Mouse (Mus musculus): ENCODE data around the gene Cdk19.
A peak's percentile ranks its signal among the peaks of the same experiment; 100 is the strongest.

Cdk19 gene

DNA sequence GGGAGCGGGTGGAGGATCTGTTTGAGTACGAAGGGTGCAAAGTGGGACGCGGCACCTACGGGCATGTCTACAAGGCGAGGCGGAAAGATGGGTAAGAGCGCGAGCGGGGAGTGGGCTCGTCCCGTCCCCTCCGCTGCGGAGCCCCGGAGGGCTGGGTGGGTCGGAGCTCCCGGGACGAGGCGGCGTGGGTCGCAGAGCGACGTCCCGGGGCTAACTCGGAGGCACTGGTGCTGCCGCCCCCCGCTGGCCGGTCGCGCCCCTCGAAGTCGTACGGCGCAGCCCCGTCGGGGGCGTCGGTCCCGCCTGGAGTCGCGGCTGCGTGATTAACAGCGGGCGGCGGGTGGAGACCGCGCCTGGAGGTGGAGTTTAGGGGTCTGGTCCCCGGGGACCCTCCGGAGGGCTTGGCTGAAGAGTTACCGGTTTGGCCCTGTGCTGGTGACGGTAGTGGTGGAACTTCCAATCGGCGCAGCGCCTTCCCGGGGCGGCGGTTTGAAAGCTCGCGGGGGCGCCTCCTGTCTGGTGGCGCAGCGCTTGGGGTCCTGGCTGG lies 10.3 kb downstream of the Cdk19 start:
- no peak for DNase-seq (ENCODE audit: low read depth)

DNA sequence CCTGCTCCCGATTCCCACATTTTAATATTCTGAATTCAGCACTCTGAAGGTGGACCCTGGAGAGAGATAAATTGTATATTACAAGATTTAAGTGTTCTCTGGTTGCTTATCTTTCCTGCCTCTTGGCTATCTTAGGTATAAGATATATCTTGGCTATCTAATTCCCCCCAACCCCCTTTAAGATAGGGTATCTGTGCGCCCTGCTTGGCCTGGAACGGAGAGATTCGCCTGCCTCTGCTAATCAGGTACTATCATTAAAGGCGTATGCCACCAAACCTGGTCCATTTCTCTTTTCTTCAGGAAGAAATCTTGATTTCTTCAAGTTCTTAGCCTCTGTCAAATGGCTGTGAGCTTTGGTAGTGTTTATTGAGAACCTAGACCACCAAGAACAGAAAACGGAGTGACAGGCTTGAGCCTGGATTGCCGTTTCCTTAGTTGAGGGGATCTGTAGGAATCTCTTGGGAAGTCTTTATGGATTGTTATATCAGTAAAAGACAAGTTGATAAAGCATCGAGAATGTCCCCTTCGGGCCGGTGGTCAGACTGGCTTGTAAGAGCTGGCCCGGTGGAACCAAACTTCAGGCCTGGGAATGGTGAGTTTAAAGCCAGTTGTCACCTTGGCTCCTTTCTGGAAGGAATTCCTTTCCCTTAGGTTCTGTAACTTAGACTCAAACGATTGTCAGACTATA lies 11.0 kb downstream of the Cdk19 start:
- no peak for DNase-seq (ENCODE audit: low read depth)

DNA sequence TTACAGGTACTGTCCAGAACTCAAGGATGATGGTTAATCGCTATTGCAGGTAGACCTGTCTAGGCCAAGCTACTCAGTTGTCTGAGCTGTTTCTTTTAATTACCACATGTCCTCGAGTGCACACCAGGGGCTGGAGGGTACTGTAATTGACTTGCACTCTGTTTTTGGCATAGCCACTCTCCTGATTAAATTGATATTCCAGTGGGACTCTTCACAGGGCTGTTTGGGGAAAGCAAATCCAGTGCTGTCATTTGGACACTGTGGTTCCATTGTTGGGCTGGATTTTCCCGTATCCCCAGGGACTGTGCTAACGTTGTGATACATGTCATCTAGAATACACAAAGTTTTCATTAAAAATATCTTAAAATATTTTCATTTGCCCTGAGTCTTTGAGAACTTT lies 11.8 kb downstream of the Cdk19 start:
- no peak for DNase-seq (ENCODE audit: low read depth)

DNA sequence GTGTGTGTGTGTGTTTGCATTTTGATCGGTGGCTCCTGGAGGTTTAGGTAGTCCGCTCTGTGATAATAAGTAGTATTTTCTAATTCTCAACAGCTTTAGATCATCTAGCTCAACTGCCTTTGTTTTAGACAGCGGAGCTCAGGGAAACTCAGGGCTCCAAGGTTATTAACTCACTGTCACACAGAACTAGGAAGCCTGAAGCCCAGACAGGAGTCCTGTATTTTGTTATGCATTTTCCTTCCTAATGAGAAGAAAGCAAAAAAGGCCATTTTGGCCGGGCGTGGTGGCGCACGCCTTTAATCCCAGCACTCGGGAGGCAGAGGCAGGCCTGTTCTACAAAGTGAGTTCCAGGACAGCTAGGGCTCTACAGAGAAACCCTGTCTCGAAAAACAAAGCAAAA lies 14.7 kb downstream of the Cdk19 start:
- DNase-seq (ENCODE audit: low read depth): no peak

DNA sequence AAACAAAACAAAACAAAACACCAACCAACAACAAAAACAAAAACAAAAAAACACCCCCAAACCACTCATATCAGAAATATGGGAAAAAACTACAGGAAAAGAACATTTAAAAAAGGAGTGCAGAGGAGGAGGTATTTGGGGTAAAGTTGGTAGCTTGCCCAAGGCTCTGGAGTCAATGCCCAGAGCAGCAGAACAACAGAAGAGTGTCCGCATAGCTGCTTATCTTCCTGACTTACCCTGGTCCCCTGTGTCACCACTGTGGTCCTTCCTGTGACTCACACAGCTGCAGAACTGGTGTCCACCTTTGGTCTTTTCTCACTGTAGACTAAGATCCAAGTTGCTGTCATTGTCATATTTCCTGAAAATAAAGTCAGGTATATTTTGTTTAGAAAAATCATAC lies 15.2 kb downstream of the Cdk19 start:
- DNase-seq (ENCODE audit: low read depth): no peak

DNA sequence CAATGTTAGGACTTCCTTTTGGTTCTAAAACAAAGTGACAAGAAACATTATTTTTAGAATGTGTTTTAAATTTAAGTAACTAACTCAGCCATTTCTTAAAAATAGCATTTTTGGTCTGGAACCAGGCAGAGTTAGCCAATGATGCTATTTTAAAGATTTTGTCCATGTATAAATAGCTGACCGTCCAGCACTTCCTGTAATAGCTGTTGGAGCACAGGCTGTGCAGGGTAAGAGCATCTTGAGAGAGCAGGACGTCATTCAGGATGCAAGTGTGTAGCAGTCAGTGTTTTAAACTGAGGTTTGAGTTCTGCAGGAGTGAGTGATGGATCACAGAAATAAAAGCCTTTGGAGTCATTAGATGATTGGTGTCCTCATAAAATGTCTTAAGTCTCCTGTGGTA lies 18.8 kb downstream of the Cdk19 start:
- DNase-seq (ENCODE audit: low read depth): no peak

DNA sequence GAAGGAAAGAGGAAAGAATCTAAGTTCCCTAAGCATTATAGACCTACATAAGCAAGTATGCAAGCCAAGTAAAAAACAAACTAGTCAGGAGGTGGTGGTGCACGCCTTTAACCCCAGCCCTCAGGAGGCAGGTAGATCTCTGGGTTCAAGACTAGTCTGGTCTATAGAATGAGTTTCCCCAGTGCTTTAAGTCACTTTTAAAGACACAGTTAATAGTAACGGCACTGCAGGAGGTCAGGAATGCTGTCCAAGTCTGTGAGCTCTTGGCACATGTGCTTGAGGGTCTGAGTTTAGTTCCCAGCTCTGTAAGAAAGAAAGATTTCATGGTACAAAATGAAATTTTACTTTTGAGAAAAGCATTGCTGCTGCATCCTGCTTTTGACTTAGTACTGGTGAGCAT lies 19.8 kb downstream of the Cdk19 start:
- no peak for DNase-seq (ENCODE audit: low read depth)

DNA sequence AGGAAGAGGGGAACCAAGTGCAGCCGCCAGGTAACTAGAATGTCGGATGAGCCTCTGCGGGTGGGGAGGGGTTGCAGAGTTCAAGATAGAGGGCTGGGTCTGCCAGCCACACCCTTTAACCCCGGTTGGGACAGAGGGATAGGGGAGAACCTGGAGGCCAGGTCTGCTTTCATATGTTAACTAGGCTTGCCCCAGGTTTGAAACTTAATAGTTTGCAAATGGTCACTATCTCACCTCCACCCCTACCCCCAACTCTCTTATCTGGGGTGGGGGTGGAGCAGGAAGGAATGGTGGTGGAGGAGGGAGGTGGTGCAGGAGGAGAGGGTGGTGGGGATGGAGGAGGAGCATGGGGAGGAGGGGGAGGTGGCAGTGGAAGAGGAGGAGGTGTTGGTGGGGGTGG lies 23.6 kb downstream of the Cdk19 start:
- DNase-seq (ENCODE audit: low read depth): no peak

DNA sequence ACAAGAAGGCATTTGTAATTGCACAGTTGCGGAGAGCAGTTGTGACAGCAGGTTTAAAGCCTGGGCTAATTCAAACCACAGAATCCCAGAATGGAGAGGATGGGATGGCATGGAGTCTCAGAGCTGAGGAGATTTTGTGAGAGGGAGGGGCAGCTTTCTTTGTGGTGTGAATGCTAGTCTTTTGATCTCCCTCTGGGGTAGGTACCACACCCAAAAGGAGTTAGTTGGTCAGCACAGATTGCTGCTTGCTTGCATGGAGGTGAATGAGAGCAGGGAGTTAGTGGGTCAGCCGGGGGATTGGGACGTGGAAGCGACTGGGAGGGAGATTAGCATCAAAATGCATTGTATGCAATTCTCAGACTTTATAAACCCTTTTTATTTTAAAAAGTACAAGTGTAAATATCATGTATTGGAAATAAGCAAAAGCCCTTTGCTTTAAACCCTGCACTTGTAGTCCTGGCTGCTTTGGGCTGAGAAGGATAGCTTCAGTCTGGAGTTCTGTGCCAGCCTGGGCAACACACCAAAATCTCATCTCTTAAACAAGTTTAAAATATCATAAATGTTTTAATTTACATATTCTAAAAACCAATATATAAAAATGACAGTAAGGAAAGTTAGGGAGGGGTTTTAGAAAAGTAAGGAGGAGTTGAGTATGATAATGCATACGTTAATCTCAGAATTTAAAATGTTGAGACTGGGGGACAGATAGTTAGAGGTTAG lies 25.4 kb downstream of the Cdk19 start:
- DNase-seq (ENCODE audit: low read depth): no peak

DNA sequence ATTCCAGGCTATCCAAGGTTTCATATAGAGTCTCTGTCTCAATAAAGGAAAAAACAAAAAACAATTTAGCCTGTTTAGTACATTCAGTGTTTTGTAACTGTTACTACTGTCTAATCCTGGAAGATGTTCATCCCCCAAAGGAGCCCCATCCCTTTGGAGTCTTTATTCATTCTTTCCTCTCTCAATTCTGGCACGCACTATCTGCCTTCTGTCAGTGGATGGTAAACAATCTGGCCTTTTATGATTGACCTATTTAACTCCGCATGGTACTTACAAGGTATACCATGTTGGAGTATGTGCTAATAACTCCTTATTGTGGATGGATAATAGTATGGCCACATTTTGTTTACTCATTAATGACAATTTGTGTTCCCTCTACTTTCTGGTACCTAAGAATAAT lies 26.6 kb downstream of the Cdk19 start:
- no peak for DNase-seq (ENCODE audit: low read depth)

DNA sequence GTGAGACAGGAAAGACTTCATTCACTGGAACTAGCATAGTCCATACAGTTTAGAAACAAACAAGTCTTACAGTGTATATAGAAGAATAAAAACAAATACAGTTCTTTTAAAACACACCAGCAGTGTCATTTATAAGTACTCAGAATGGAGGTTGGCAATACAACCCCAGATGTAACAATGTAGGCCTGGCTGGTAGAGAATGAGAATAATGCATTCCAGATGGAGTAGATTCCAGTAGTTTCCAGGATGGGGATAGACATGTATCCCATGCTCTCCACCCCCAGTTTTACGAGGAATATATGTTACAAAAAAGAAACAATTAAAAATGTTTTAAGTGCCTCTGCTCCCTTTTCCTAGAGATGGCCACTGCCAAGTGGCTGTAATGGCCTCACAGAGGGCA lies 29.2 kb downstream of the Cdk19 start:
- DNase-seq (ENCODE audit: low read depth): no peak

DNA sequence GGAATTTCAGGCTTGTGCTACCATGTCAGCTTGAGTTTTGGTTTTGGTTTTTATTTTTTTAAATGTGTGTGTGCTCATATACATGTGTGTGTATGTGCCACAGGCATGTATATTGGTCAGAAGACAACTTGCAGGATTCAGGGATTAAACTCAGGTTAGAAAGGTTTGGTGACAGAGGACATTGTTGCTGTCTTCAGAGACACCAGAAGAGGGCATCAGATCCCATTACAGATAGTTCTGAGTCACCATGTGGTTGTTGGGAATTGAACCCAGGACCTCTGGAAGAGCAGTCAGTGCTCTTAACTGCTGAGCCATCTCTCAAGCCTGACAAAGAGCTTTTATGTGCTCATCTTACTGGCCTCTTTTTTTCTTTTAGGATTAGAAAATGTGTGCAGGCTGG lies 30.8 kb downstream of the Cdk19 start:
- DNase-seq (ENCODE audit: low read depth): peak; percentile 47

DNA sequence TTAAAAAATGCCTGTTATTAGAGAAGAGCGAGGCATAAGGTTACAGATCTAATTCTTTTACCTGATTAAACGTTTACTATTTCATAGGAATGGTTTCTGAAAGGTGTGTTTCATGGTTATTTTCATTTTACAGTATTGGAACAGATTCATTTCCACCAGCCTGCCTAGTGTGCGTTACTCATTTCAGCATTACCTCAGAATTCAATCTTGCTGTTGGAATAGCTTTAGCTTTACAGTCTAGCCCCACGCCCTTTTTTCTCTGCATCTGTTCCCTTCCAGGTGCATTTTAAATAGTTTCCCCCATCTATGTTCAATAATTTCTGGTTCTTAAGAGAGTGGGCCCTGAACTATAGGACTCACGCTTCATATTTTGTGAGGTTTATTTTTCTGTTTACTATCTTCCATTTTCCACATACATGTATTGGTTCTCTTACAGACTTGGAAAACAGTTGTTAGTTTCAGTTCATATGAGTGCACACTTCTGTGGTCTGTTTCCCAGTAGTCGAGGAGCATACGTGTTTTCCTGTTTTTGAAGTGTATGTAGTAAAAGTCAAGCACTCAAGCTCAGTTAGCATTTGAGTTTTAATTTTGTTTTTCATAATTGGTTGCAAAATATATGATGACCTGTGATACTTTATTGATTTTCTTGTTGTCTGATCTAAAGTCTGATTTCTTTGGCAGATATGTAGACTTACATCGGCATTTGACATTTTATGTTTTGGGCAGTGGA lies 32.0 kb downstream of the Cdk19 start:
- peak; percentile 57 for DNase-seq (ENCODE audit: low read depth)

DNA sequence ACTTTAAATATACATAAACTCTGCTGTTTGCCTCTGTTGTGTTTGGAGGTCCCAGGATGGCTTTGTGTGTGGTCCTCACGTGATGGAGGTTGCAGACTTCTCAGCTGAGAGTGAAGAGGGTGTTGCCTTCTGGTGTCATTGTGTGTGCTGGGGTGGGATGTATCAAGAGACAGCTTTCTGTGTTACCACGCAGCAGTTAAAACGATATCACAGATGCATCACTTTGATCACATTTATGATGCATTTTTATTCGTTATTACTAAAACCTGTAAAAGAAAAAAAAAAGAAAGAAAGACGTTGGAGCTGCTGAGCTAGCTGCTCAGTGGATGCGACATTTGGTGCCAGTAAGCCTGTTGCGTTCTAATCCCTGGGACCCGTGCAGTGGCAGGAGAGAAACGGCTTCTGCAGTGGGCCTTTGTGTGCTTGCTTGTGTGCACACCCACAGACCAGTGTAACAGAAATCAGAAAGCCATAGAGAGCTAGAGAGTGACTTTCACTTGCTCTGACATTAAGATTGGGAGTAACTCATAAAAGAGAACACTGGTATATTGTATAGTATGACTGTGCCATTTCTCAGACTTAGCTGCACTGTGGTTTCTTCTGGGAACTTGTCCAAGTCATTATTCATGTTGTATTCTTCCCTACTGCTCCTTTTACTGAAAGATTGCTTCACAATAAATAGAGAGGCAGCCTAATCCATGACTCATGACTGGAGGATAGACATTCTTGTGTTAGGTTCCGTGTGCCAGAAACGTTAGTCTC lies 32.7 kb downstream of the Cdk19 start:
- peak; percentile 46 for DNase-seq (ENCODE audit: low read depth)

DNA sequence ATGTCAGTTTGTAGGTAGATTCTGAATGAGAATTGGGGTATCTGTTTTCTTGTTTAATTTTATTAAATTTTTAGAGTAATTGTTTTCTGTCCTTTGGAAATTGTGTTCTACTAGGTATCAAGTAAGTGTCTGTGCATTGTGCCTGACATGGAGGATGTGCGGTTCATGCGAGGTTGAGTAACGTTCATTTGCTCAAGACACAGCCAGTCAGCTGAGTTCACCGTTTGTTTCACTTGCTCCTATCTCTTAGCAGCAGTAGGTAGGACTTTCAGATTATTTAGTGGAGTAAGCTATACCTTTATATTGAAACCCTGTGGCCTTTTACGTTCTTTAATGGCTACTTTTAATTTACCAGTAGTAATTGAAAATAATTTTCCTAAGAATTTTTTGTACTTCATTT lies 34.4 kb downstream of the Cdk19 start:
- DNase-seq (ENCODE audit: low read depth): no peak

DNA sequence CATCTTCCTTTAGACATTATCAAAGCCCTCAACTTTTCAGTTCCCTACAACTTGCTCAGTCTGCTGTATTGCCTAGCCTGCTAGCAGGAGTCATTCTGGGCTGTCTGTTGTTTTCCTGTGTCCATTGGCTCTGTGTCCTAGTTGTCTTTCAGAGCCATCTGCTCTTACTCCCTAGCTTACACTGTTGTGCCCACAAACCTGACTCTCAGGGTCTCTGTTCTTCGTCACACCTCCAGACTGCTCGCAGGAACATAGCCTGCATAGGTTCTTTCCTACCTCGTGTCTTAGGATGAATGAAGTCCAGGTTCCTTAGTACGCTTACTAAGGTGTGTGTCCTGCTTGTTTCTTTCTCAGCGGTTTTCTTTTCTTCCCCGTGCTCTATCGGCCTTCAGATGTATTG lies 35.5 kb downstream of the Cdk19 start:
- no peak for DNase-seq (ENCODE audit: low read depth)

DNA sequence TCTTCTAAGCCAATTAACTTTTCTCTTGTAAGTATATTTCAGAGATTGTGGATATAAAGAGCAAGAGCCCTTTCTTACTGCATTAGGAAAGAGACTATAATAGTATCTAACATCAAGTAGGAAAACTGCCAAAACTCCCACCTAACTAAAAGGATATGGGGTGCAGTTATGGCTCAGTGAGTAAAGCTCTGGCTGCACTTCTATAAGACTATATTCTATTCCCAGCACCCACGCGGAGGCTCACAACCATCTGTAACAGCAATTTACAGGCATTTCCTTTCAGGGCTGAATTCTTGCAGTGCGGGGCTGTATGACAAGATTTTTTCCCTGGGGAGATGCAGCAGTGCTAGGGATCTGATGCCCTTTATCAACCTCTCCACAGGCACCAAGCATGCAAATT lies 36.9 kb downstream of the Cdk19 start:
- no peak for DNase-seq (ENCODE audit: low read depth)

DNA sequence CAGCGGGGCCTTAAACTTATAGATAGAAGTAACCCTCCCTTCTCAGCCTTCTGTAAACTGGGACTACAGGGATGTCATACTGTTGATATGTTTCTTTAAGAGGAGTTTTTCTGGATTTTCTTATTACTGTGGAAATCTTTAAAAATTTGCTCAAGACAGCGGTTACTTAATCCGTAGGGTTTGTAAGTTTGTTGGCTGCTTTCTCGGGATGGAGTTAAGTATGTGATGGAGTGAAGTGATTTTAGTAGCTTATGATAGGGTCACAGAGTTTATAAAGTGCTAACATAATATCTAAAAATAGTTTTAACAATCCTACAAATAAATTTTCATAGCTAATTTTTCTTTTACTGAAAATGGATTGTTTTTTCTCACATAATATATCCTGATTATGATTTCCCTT lies 38.9 kb downstream of the Cdk19 start:
- no peak for DNase-seq (ENCODE audit: low read depth)

DNA sequence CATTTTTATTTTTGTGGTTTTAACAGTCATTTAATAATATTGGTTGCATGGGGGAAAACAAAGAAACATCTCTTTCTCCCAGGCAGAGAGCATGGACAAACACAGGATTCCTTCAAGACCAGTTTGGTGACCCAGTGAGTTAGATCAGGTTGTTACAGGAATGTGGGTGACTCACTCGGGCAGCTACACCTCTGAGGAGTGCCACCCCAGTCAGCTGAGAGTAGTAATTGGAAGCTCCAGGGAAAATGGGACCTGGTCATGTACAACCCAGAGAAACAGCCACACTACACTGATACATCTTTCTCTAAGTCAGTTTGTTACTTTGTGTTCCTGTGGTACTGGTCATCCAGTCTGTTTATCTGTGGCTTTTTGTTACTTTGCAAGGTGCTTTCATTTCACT lies 40.3 kb downstream of the Cdk19 start:
- DNase-seq (ENCODE audit: low read depth): no peak

DNA sequence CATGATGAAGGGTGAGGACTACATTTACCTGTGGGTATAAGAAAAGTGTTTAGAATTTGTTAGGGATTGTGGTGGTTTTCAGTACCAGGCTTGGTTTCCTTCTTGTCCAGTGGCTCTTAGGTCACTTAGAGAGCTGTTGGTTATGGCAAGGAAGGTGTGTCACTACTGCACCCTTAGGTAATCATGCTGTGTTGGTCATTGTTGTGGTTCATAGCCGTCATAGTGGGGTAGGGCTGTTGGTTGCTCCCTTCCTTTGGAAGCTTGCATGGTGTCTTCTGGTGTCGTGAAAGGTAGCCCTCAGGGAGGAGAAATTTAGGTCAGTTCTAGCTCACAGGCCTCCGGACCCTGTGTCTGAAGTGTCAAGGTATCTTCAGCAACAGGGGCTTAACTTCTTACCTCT lies 46.0 kb downstream of the Cdk19 start:
- DNase-seq (ENCODE audit: low read depth): peak; percentile 40

DNA sequence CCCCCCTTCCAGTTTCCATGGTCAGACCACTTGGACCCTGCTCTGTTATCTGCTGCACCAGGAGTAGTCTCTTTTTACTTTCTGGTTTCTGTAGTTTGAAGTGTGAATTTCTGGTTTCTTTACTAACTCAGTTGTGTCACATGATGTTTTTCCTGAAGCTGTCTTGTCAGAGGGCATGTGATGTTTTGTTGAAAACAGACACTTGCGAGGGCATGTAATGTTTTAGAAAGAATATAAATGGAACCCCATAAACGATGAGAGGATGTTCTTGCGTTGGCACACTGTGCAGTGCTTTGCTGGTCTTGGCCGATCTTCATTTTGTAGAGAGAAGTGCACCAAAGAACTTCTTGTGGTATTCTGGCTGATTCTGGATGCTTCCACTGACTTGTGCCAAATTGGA lies 46.8 kb downstream of the Cdk19 start:
- peak; percentile 73 for DNase-seq (ENCODE audit: low read depth)

DNA sequence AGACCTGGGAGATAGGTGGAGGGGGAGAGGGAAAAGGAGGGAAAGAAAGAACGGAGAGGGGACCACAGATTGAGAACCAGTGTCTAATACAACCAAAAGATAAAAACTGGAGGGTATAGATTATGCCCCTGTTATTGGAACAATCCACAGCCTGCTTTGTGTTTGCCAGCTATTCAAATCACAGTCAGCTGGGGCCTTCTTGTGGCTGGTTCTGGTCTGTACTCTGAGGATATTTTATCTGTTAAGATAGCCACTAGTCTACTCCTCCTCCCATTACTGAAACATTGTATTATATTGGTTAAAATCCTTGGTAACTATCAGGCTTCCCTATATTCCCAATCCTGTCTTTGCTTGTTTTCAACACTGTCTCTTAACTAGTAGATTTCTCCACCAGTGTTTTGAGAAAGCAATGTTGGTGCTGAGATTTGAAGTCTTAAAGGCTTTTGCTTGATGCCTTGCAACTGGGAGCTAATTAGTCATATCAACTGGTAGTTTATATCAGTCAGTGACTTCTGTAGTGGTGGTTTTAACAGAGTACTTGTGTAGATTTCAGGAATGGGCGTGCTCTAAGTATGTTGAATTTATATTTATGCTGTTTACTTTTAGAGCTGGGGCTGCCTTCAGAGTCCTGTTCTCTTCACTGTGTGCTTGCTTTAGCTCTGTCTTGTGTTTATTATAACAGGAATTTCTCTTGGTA lies 54.2 kb downstream of the Cdk19 start:
- no peak for DNase-seq (ENCODE audit: low read depth)
